Mouse (Mus musculus) erythroblast, embryonic 14.5 days (primary cell): ENCODE measurements around the gene Anxa7. TPM values are rescaled to one million over a fixed set of nuclear protein-coding genes. Genes with fewer than 3 reads are reported as not detected.

Source experiments
- H3K27me3 ChIP-seq: 2 replicates; pipeline ENCODE4 v1.6.1; 2012; ENCODE audit warnings: inconsistent platforms; ENCODE audit not compliant: control insufficient read depth
- H3K36me3 ChIP-seq: 2 replicates; pipeline ENCODE4 v1.6.1; 2012; ENCODE audit warnings: mild to moderate bottlenecking, inconsistent platforms; ENCODE audit not compliant: control insufficient read depth
- H3K4me1 ChIP-seq: 2 replicates; pipeline ENCODE4 v1.6.1; 2012; ENCODE audit warnings: inconsistent platforms; ENCODE audit not compliant: control insufficient read depth
- H3K4me3 ChIP-seq: replicated peaks from 2 replicates; pipeline ENCODE3; 2012; ENCODE audit warnings: moderate library complexity, mild to moderate bottlenecking, inconsistent platforms
- H3K9me3 ChIP-seq: 2 replicates; pipeline ENCODE4 v1.6.1; 2012; ENCODE audit warnings: low read length, inconsistent platforms, mixed read lengths; ENCODE audit not compliant: control insufficient read depth
- GATA1 ChIP-seq: IDR thresholded peaks from 2 replicates; pipeline ENCODE4 v1.6.1; 2012; ENCODE audit warnings: low read length, inconsistent platforms, mixed read lengths
- TAL1 ChIP-seq: IDR thresholded peaks from 3 replicates; pipeline ENCODE4 v1.6.1; 2012; ENCODE audit warnings: low read length, inconsistent platforms, mixed read lengths
- polyA plus RNA-seq: library from polyadenylated mRNA; stranded (reverse); fragments of >175 nt; gene quantifications from 2 replicates; pipeline ENCODE4 v1.2.3, GENCODE M21; 2012

The Anxa7 gene
- polyA plus RNA-seq, 1 experiment: 6.2 TPM

DNA sequence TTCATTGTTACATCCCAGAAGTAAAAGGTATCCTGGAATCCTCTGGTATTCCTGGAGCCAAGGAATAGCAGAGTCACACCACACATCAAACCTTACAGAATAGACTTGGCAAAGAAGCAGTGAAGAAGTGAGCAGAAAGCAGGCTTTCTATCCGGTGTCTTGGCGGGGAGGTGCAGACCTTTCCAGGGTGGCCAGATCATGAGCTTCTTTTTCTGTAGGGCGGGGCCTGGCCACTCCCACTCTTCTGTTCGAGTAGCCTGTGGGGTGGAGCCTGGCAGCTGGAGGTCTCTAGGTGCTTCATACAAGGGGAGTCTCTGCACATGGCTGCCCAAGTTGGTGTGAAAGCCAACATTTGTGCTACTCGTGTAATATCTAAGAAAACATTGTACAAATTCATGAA lies 1.3 kb upstream of the Anxa7 start:
- peaks cover 44% of the 10 kb centered on the region for H3K36me3 ChIP-seq
- peak overlapping the region; percentile 28 for H3K4me3 ChIP-seq
- H3K9me3 ChIP-seq: no peaks in the 10 kb centered on the region
- peaks cover 57% of the 10 kb centered on the region for H3K4me1 ChIP-seq
- no peak for TF ChIP-seq GATA1
- no peak for TF ChIP-seq TAL1
- no peaks in the 10 kb centered on the region for H3K27me3 ChIP-seq

GRCm38 (mm10) chr14:20480195-20480579 lies 254 bp upstream of the Anxa7 start:
- Histone ChIP-seq H3K36me3 (peaks cover 47% of the 10 kb centered on the region), H3K27me3 (no peaks in the 10 kb centered on the region), H3K9me3 (no peaks in the 10 kb centered on the region), H3K4me1 (peaks cover 62% of the 10 kb centered on the region), H3K4me3 (peak overlapping the region; percentile 83)
- no peak for TF ChIP-seq GATA1
- TF ChIP-seq TAL1: no peak

GRCm38 (mm10) chr14:20478801-20479200 lies 1.1 kb downstream of the Anxa7 start:
- TF ChIP-seq GATA1 (no peak), TAL1 (no peak)

GRCm38 (mm10) chr14:20478385-20478784 lies 1.5 kb downstream of the Anxa7 start:
- H3K4me3 ChIP-seq: peak overlapping the region; percentile 83
- peaks cover 62% of the 10 kb centered on the region for H3K4me1 ChIP-seq
- H3K36me3 ChIP-seq: peaks cover 42% of the 10 kb centered on the region
- H3K9me3 ChIP-seq: no peaks in the 10 kb centered on the region
- TF ChIP-seq TAL1 (no peak), GATA1 (no peak)
- no peaks in the 10 kb centered on the region for H3K27me3 ChIP-seq

More at GRCm38 (mm10) chr14:20478801-20479200, 1.1 kb downstream of the Anxa7 start:
- H3K9me3 ChIP-seq: no peaks in the 10 kb centered on the region
- peak overlapping the region; percentile 83 for H3K4me3 ChIP-seq
- peaks cover 62% of the 10 kb centered on the region for H3K4me1 ChIP-seq
- no peaks in the 10 kb centered on the region for H3K27me3 ChIP-seq
- H3K36me3 ChIP-seq: peaks cover 42% of the 10 kb centered on the region

- Histone ChIP-seq H3K4me3 (peak overlapping the region; percentile 83), H3K4me1 (peaks cover 62% of the 10 kb centered on the region), H3K27me3 (no peaks in the 10 kb centered on the region)
Observed at GRCm38 (mm10) chr14:20477261-20478025, 2.5 kb downstream of the Anxa7 start.

GRCm38 (mm10) chr14:20460216-20460615 lies 19.7 kb downstream of the Anxa7 start:
- H3K4me1 ChIP-seq: no peaks in the 10 kb centered on the region; the same call in 1 of the 2 replicates
- no peaks in the 10 kb centered on the region for H3K9me3 ChIP-seq
- no peaks in the 10 kb centered on the region for H3K27me3 ChIP-seq
- H3K4me3 ChIP-seq: no peak overlapping the region
- TF ChIP-seq TAL1: no peak
- TF ChIP-seq GATA1: no peak
- H3K36me3 ChIP-seq: peaks cover 97% of the 10 kb centered on the region

More at GRCm38 (mm10) chr14:20477261-20478025, 2.5 kb downstream of the Anxa7 start:
- no peak for TF ChIP-seq TAL1
- TF ChIP-seq GATA1: no peak
- H3K9me3 ChIP-seq: no peaks in the 10 kb centered on the region
- H3K36me3 ChIP-seq: peaks cover 44% of the 10 kb centered on the region

GRCm38 (mm10) chr14:20458378-20458777 lies 21.6 kb downstream of the Anxa7 start:
- H3K4me1 ChIP-seq: no peaks in the 10 kb centered on the region; the same call in 1 of the 2 replicates
- H3K9me3 ChIP-seq: no peaks in the 10 kb centered on the region
- no peak for TF ChIP-seq GATA1
- no peak for TF ChIP-seq TAL1
- H3K27me3 ChIP-seq: no peaks in the 10 kb centered on the region
- H3K36me3 ChIP-seq: peaks cover 88% of the 10 kb centered on the region
- no peak overlapping the region for H3K4me3 ChIP-seq

DNA sequence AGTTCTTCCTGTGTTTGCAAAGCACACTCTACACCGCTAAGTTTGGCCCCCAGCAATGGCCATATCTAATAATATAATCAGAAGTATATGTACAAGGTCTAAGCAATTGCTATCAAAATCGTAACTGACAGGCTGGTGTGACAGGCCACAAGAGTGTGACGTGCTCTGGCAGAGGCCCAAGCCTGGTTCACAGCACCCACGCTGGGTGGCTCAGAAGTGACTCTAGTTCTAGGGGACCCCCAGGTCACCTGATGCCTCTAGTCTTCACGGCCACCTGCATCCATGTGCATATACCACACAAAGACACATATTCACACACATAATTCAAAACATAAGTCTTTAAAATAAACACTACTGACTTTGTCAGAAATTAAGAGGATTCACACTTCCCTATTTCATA lies 27.0 kb downstream of the Anxa7 start:
- H3K27me3 ChIP-seq: no peaks in the 10 kb centered on the region
- peaks cover 18% of the 10 kb centered on the region for H3K4me1 ChIP-seq
- H3K4me3 ChIP-seq: no peak overlapping the region
- peaks cover 34% of the 10 kb centered on the region for H3K36me3 ChIP-seq
- TF ChIP-seq TAL1 (no peak), GATA1 (no peak)
- no peaks in the 10 kb centered on the region for H3K9me3 ChIP-seq

DNA sequence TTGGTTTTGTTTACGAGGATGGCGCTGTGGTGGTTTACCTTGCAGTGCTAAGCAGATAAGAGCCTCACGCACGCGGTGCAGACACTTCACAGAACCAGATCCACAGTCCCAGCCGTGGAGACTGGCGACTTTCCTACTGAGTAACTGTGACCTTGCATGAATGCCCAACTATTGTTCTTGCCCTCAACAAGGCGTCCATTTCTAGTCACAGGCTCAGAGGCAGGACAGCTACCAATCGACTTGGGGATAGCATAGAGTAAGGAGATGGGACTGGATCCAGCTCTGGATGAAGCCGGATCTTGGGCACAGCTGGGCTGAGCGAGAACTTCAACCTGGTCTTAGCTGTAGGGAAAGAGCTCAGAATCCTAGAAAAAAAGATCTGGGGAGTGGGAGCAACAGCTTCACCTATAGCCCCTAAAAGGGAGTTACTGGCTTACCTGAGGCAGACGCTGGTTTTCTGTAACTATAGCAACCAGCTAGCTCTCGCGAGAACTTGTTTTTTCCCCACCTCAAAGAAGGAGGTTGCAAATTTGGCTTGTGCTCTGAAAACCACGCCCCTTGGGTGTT lies 28.1 kb downstream of the Anxa7 start, which contains the start of gene Cfap70:
Gene Cfap70, minus strand, starts transcription at position 462 of the 567 bp plus-strand sequence.
- TF ChIP-seq GATA1: no peak
- no peak for TF ChIP-seq TAL1
- peaks cover 18% of the 10 kb centered on the region for H3K4me1 ChIP-seq
- H3K9me3 ChIP-seq: no peaks in the 10 kb centered on the region
- no peaks in the 10 kb centered on the region for H3K27me3 ChIP-seq
- H3K36me3 ChIP-seq: peaks cover 25% of the 10 kb centered on the region
- peak within 1 kb of the TSS; percentile 64 for H3K4me3 ChIP-seq
